Mouse (Mus musculus) urinary bladder, postnatal 25 days (tissue): ENCODE data around the gene 2310057M21Rik.

ENCODE experiments used
- DNase-seq: peaks from one replicate; pipeline ENCODE4 v3.0.0; 2022; ENCODE audit warnings: low spot score

The 2310057M21Rik gene

DNA sequence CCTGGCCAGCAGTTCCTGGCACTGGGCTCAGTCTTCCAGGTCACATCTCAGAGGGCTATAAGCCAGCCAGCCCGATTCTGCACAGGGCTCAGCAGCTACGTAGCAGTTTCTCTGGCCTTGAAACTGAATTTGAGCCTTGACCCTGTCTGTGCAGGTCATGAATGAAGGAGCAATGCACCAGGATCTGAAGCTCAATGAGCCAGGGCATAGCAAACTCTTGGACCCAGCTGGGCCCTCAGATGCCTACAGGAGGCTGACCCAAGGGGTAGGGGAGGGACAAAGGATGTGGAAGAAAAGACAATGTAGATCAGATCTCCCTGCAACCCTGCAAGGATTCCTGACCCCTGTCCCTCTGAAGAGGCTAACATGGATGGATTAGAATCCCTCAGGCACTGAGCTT, 40.4 kb downstream of the 2310057M21Rik start, which contains the start of gene Cuzd1:
Gene Cuzd1 (minus strand): TSS at position 101 of the 400 bp plus-strand sequence.
- no peak for DNase-seq

DNA sequence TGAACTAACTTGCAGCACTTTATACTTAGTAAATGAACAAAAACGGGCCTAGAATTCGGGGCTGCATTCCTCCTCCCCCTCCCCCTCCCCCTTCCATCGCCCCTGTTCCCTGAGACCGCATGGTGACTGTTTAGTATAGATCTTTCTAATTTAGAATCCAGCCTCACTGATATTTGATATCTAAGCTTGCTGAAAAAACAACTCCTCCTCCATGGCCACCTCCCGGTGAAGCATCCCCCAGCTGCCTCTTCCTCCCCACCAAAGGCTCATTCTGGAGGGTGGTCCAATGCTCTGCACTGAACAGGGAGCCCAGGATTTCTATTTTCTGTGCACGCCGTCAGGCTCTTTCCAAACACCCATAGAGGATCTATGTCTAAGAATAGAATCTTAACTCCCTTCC, 44.2 kb downstream of the 2310057M21Rik start:
- no peak for DNase-seq

DNA sequence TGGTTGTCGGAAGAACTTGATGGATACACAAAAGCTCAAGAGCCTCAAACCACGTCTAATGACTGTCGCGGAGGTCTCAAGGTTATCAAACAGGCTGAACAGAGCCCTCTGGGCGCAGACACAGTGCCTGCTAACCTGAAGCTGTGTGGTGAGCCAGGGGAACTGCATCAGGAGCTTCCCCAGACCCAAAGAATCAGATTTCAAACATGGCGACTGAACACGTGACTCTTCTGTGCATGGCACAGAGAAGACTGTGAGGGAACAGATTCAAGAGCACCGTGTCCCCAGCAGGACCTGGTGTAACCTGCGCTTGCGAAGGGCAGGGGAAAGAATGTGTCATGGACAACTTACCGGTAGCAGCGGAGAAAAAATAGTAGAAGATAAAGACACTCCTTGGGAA, 45.0 kb downstream of the 2310057M21Rik start:
- no peak for DNase-seq

DNA sequence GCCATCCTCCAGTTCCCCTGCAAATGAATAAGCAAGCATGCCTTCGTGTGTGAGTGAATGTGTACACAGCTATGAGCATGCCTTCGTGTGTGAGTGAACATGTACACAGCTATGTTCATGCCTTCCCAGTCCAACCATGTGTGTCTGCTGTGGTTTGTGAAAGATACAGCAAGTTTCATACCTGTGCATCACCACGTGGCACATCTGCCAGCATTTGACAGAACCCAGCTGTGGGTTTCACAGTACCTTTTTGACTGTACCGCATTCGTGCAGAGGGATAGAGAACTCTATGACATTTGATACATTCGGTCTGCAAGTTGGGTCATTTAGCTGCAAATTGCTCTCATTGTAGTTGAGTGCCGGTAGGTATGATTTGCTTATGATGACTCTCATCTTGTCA, 48.1 kb downstream of the 2310057M21Rik start:
- DNase-seq: no peak

DNA sequence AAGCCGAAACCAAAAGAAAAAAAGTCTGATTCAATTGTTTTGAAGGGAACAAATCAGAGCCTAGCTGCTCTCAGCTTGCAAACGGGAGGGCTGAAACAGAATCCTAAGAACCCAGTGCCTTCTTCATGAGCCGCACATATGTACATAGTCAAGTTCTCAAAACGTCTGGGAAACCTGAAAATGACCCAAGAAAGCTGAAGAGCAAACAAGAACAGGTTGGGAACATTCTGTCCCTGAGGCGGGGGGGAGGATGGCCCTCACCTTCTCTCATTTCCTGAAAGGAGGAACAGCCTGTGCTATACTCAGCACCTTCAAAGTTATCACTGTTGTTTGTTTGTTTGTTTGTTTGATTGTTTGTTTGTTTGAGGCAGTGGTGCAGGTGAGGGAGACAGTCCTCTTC, 55.8 kb downstream of the 2310057M21Rik start:
- no peak for DNase-seq

DNA sequence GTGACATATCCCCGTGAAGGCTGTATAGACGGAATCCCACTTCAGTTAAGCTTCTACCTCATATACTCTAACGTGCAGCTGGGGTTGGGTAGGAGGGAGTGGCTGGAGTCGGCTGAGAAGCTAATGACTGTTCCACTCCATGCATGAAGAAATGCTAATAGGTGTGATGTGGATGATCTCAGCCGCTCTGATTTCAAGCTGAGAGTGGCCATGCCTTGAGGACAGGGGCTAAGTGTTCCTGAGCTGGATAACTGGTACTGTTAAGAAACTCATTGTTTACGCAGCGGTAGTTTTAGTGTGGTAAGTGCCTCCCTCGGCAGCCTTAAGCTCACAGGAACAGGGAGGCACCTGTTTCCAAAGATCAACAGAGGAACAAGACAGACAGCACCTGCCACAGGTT, 59.2 kb downstream of the 2310057M21Rik start:
- no peak for DNase-seq

DNA sequence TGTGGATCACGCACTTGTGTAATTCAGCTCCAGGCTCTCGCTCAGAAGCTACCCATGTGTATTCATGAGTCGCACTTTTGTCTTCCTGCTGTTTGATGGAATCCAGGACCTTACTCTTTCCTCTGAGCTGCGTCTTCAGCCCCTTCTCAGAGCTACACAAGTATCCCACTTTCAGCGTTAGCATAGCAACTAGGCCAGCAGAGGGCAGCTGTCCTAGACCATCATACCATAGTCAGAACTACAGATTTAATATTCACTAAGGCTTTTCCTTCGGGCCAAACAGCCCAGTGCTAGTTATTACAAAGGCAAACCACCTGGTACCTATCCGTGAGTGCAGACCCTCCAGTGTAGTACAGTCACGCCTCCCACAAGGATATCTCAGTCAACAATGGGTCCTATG, 65.4 kb downstream of the 2310057M21Rik start:
- DNase-seq: no peak
